In genomic region chr9:27414058-27414460, GRCm38 (mm10) we compare ENCODE assay signal across 8 mouse cellular contexts. TPM values are rescaled to one million over a fixed set of nuclear protein-coding genes. Genes with fewer than 3 reads are reported as not detected.
DNase-seq lines count a peak whose midpoint lies in the region; ATAC-seq lines count a peak whose summit lies in the region.

No protein-coding gene starts in this region.

- peaks cover 3% of the 10 kb centered on the region; the same call in 1 of the 2 replicates for H3K27me3 ChIP-seq in hindbrain, embryonic 15.5 days

- H3K9me3 ChIP-seq in hindbrain, embryonic 15.5 days, result no peaks in the 10 kb centered on the region

- H3K4me2 ChIP-seq in hindbrain, embryonic 15.5 days, result peak overlapping the region; percentile 46

- no peak for ATAC-seq in CD4-positive, CD25-positive, alpha-beta regulatory T cell, adult 4 months
- ATAC-seq in hindbrain, embryonic 15.5 days (ENCODE audit: low FRiP score, low read depth), result peak; percentile 76; the same call in 1 of the 2 replicates
- peak; percentile 63; the same call in 1 of the 2 replicates for ATAC-seq in megakaryocyte-erythroid progenitor cell, adult 5-6 weeks (replicated peaks; ENCODE audit: low FRiP score, low TSS enrichment, poor library complexity, severe bottlenecking)

- 1% methylated on average over 11 of the region's 11 CpGs for WGBS in hindbrain, embryonic 15.5 days

- peak; percentile 25 for DNase-seq in CD4-positive, CD25-positive, alpha-beta regulatory T cell, adult 2 months (ENCODE audit: low read depth, low spot score)
- DNase-seq in cerebellum, postnatal 10 days, result peak; percentile 90 to 92
- peak; percentile 54 to 79 for DNase-seq in frontal cortex, postnatal 14 days (ENCODE audit: low spot score in 2 of 2)
- DNase-seq in left cerebral cortex, adult 11 months (ENCODE audit: low spot score), result peak; percentile 66
- DNase-seq in skeletal muscle tissue, adult 2 months (ENCODE audit: low read depth, low spot score), result peak; percentile 29

- peaks cover 5% of the 10 kb centered on the region for H3K4me1 ChIP-seq in hindbrain, embryonic 15.5 days (replicated peaks)

- no peaks in the 10 kb centered on the region for H3K36me3 ChIP-seq in hindbrain, embryonic 15.5 days

- no peak overlapping the region for H3K9ac ChIP-seq in hindbrain, embryonic 15.5 days

- no peak overlapping the region; the same call in 1 of the 2 replicates for H3K27ac ChIP-seq in hindbrain, embryonic 15.5 days (replicated peaks)

- peak overlapping the region; percentile 16; the same call in 1 of the 2 replicates for H3K4me3 ChIP-seq in hindbrain, embryonic 15.5 days

RNA-seq across cellular contexts. Expression of gene Spata19, which starts 17.5 kb away (rescaled TPM):
- not detected for polyA plus RNA-seq in CD4-positive, CD25-positive, alpha-beta regulatory T cell, adult 4 months (2017; shearing (Covaris generic))
- not detected in 2 replicates for polyA plus RNA-seq in hindbrain, embryonic 15.5 days (2015; fragmentation: Nextera tagmentation; extraction: Ambion mirVana)
- total RNA-seq in megakaryocyte-erythroid progenitor cell, adult 5-6 weeks (2014; fragmentation: Nextera tagmentation), result not detected in 2 replicates
- not detected in 2 replicates for total RNA-seq in megakaryocyte-erythroid progenitor cell, adult 5-6 weeks (2017)

Comparison
In these comparisons a context has a peak if more than half of its experiments do, and no peak if none do; other contexts are left out.
1. DNase-seq: peak in every context shown above with its lines; median percentile 91 in cerebellum, postnatal 10 days; 66 in frontal cortex, postnatal 14 days; 66 in left cerebral cortex, adult 11 months; 29 in skeletal muscle tissue, adult 2 months; 25 in CD4-positive, CD25-positive, alpha-beta regulatory T cell, adult 2 months.